Mouse (Mus musculus) layer of hippocampus, adult 18-20 months (tissue): ENCODE measurements around the gene Sult1d1. TPM values are rescaled to one million over a fixed set of nuclear protein-coding genes. Genes with fewer than 3 reads are reported as not detected.

ENCODE experiments used
- microRNA-seq, 2 experiments: library from miRNA; unstranded; fragments of <30 nt; microRNA quantifications; one replicate each; pipeline ENCODE4 v1.2.0; 2021
- total RNA-seq, 2 experiments: library from RNA; stranded (reverse); gene quantifications; 2 replicates each; pipeline ENCODE4 v1.2.3; 2021

The Sult1d1 gene
- total RNA-seq, 2 experiments from 2014 or later, result not detected

Small RNA genes within 50 kb of the gene (microRNA-seq; reads per million reads assigned to microRNA genes)
- gene Mir3969, result 0 reads per million in 2 experiments

Other genes with a start within 250 kb of the Sult1d1 start
- gene Ugt2a3, start 231.8 kb downstream of the Sult1d1 start, total RNA-seq, result not detected
- gene Ugt2b38, start 144.8 kb downstream of the Sult1d1 start, total RNA-seq, result not detected
- gene Ugt2a2, start 86.8 kb downstream of the Sult1d1 start, total RNA-seq, result not detected
- not detected for gene Gm43638, start 82.2 kb downstream of the Sult1d1 start, total RNA-seq
- gene Ugt2a1, start 78.2 kb downstream of the Sult1d1 start, total RNA-seq, result not detected
- not detected for gene Sult1b1, start 30.8 kb downstream of the Sult1d1 start, total RNA-seq
- not detected for gene Sult1e1, start 22.6 kb upstream of the Sult1d1 start, total RNA-seq
- not detected for gene Csn1s1, start 97.2 kb upstream of the Sult1d1 start, total RNA-seq
- not detected for gene Csn2, start 130.6 kb upstream of the Sult1d1 start, total RNA-seq
- gene Csn1s2a, start 205.5 kb upstream of the Sult1d1 start, total RNA-seq, result not detected
- not detected for gene Csn1s2b, start 239.1 kb upstream of the Sult1d1 start, total RNA-seq